Mouse (Mus musculus) intestine, embryonic 16.5 days (tissue): ENCODE measurements around the gene Ralgps1. TPM values are rescaled to one million over a fixed set of nuclear protein-coding genes. Genes with fewer than 3 reads are reported as not detected.

Experiments
- ATAC-seq: fragments of 200-750 bp; cut with Nextera tagmentation; 2 replicates; pipeline ENCODE4 v1.8.0; 2017; ENCODE audit warnings: moderate TSS enrichment, moderate library complexity
- H3K27ac ChIP-seq: fragments of 300-500 bp; sonication (generic); 2 replicates; pipeline ENCODE4 v1.5.1; 2014; ENCODE audit warnings: mild to moderate bottlenecking, low read length
- H3K27me3 ChIP-seq: fragments of 300-500 bp; sonication (generic); replicated peaks from 2 replicates; pipeline ENCODE4 v1.6.1; 2014; ENCODE audit warnings: low read length, control low read depth, mixed read lengths; ENCODE audit not compliant: control insufficient read depth, insufficient read depth
- H3K36me3 ChIP-seq: fragments of 300-500 bp; sonication (generic); 2 replicates; pipeline ENCODE4 v1.6.1; 2014; ENCODE audit warnings: low read length, control low read depth; ENCODE audit not compliant: control insufficient read depth, insufficient read depth
- H3K4me1 ChIP-seq: fragments of 300-500 bp; sonication (generic); 2 replicates; pipeline ENCODE4 v1.6.1; 2014; ENCODE audit warnings: low read length, control low read depth, mixed read lengths; ENCODE audit not compliant: control insufficient read depth, insufficient read depth
- H3K4me2 ChIP-seq: fragments of 300-500 bp; sonication (generic); 2 replicates; pipeline ENCODE4 v1.6.1; 2014; ENCODE audit warnings: low read depth, low read length, control low read depth
- H3K4me3 ChIP-seq: fragments of 300-500 bp; sonication (generic); 2 replicates; pipeline ENCODE4 v1.5.1; 2014; ENCODE audit warnings: mild to moderate bottlenecking, low read length
- H3K9ac ChIP-seq: fragments of 300-500 bp; sonication (generic); 2 replicates; pipeline ENCODE4 v1.6.1; 2014; ENCODE audit warnings: low read depth, low read length
- H3K9me3 ChIP-seq: fragments of 300-500 bp; sonication (generic); 2 replicates; pipeline ENCODE4 v1.6.1; 2016; ENCODE audit warnings: low read length, control low read depth; ENCODE audit not compliant: control insufficient read depth
- WGBS: fragments of 180-500 bp; shearing (Covaris S2); extraction: QIAGEN DNeasy Blood & Tissue Kit; methylation state at CpG from one replicate; pipeline ENCODE4 v1.1.7; 2014; 5-methylcytosine and 5-hydroxymethylcytosine counted together
- polyA plus RNA-seq: library from polyadenylated mRNA; unstranded; fragments of >200 nt; fragmentation: Nextera tagmentation; extraction: Ambion mirVana; gene quantifications from 2 replicates; pipeline ENCODE4 v1.2.1, GENCODE M21; 2015

Ralgps1 gene
- polyA plus RNA-seq, 1 experiment from 2014 or later: 6.3 TPM

DNA sequence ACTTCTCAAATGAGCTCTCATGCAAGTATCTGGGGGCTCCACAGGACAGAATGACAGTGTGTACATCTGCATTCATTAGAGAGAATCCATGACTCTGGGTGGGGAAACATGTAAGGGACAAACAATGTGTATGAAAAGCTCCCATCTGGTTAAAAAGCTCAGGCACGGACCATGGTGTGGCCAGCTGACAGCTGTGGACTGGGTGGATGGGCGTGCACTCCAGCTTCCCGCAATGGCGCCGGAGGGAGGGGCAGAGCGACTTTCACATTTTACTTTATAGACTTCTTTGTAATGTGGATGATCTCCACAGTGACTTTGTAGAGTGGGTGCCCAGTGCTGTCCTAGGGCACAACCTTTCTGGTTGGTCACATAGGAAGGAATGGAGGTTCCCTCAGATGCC is 118.5 kb downstream of the Ralgps1 start:
- H3K9ac ChIP-seq: no peak overlapping the region

DNA sequence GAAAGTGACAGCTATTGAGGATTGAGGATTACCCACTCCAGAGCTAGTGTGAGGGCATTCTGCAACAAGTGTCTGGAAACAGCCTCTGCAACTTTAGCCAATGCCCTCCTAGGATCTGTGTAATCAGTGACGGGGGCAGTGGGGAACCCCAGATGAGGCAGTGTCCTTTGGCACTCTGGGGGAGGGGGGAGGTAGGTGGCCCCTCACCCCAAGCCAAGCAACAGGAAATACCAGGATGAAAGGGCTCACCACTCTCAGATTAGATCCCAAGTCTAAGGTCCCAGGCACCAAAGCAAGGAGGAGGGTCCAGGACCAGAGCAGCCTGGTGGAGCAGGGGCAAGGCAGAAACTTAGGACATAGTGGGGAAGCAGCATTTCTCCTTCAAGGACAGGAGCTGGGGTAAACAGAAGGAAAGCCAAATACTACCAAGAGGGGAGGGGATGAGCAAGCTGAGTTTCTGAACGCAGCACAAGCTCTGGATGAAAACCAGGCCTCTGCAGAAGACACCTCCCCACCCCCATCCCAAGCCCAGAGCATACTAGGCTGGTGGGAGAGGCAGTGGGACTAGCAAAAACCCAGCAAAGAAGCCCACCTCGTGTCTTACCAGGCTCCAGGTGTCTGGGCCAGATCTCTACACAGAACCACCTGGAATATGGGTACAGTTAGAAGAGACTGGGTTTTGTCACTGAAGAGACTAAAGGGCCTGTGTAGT is 121.2 kb downstream of the Ralgps1 start:
- H3K4me3 ChIP-seq: no peak overlapping the region
- 33% methylated on average over 3 of the region's 3 CpGs for WGBS
- H3K4me2 ChIP-seq: no peak overlapping the region
- H3K9ac ChIP-seq: no peak overlapping the region
- peaks cover 13% of the 10 kb centered on the region for H3K4me1 ChIP-seq
- no peaks in the 10 kb centered on the region for H3K36me3 ChIP-seq
- H3K27me3 ChIP-seq: no peaks in the 10 kb centered on the region
- H3K9me3 ChIP-seq: no peaks in the 10 kb centered on the region
- peak; percentile 44; the same call in 1 of the 2 replicates for ATAC-seq
- H3K27ac ChIP-seq: 0 out of 2 replicates have a peak overlapping the region, but pooled peaks have one; percentile 14

More for the DNA sequence above, 118.5 kb downstream of the Ralgps1 start:
- Histone ChIP-seq H3K9me3 (no peaks in the 10 kb centered on the region), H3K4me3 (no peak overlapping the region), H3K4me2 (no peak overlapping the region), H3K27me3 (no peaks in the 10 kb centered on the region), H3K27ac (no peak overlapping the region), H3K36me3 (no peaks in the 10 kb centered on the region), H3K4me1 (peaks cover 13% of the 10 kb centered on the region)
- ATAC-seq: no peak
- WGBS: 75% methylated on average over 6 of the region's 6 CpGs

DNA sequence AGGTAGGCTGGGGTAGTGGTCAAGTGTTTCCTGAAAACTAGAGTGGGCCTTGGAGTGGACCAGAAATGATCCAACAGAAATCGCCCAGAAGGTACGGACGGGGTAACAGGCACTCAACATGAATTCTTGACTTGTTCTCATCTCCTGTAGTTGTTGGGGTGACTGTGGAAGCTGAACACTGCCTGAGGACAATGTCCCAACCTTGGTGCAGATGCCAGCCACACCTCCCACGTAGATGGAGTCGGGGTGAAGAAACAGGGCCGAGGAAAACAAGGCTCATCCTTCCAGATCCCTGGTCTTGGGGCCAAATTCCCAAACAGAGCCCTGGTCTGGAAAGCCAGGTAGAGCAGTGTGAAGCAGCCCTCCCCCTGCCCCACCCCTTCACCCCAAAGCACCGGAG is 122.7 kb downstream of the Ralgps1 start:
- no peak for ATAC-seq
- WGBS: 92% methylated on average over 7 of the region's 7 CpGs
- no peak overlapping the region for H3K9ac ChIP-seq
- H3K4me3 ChIP-seq: no peak overlapping the region
- H3K4me1 ChIP-seq: peaks cover 9% of the 10 kb centered on the region
- H3K27me3 ChIP-seq: no peaks in the 10 kb centered on the region
- H3K4me2 ChIP-seq: no peak overlapping the region
- no peaks in the 10 kb centered on the region for H3K9me3 ChIP-seq
- H3K27ac ChIP-seq: no peak overlapping the region
- no peaks in the 10 kb centered on the region for H3K36me3 ChIP-seq

DNA sequence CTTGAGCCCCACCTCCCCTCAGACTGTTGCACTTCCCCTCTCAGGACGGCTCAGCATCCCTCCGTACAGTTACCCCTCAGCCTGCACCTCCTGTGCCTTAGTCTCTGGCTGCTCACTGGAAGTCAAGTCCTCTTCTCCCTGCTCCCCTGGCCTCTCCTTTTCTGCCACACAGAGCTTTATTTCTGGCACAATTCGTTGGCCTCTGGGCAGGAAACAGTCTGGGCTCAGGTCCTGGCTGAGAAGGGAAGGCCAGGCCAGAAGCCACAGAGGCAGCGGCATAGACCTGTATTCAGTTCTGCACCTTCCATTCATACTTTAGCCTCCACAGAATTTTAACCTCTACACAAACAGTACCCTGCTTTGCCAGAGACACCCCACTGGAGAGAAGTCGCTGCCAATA is 124.4 kb downstream of the Ralgps1 start:
- no peaks in the 10 kb centered on the region for H3K27me3 ChIP-seq
- 0 out of 2 replicates have a peak, but pooled peaks cover 5% of the 10 kb centered on the region for H3K36me3 ChIP-seq
- no peak overlapping the region for H3K27ac ChIP-seq
- WGBS: 80% methylated on average over 5 of the region's 5 CpGs
- peaks cover 7% of the 10 kb centered on the region for H3K4me1 ChIP-seq
- ATAC-seq: no peak
- H3K4me2 ChIP-seq: no peak overlapping the region
- H3K9ac ChIP-seq: no peak overlapping the region
- H3K9me3 ChIP-seq: no peaks in the 10 kb centered on the region
- no peak overlapping the region for H3K4me3 ChIP-seq

DNA sequence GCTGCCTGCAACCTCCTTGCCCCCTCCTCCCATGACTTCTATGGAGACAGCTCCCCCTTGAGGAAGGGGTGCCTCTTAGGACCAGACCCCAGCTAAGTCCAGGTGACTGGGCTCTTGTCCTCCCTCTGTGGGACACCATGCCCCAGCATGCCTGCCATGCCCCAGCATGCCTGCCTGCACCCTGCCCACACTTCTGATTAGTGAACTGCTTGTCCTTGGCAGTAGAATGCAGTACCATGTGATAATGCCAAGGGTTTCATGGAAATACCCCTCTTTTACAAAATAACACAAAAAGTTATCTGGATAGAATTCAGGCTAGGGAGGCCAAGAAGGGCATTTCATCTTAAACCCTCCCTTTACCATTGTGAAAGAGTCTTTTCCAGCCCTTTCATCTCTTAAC is 125.9 kb downstream of the Ralgps1 start:
- H3K4me1 ChIP-seq: peaks cover 6% of the 10 kb centered on the region
- H3K4me2 ChIP-seq: no peak overlapping the region
- H3K4me3 ChIP-seq: no peak overlapping the region
- no peak for ATAC-seq
- H3K27me3 ChIP-seq: no peaks in the 10 kb centered on the region
- H3K27ac ChIP-seq: no peak overlapping the region
- H3K9me3 ChIP-seq: no peaks in the 10 kb centered on the region
- no peak overlapping the region for H3K9ac ChIP-seq
- H3K36me3 ChIP-seq: 0 out of 2 replicates have a peak, but pooled peaks cover 5% of the 10 kb centered on the region

DNA sequence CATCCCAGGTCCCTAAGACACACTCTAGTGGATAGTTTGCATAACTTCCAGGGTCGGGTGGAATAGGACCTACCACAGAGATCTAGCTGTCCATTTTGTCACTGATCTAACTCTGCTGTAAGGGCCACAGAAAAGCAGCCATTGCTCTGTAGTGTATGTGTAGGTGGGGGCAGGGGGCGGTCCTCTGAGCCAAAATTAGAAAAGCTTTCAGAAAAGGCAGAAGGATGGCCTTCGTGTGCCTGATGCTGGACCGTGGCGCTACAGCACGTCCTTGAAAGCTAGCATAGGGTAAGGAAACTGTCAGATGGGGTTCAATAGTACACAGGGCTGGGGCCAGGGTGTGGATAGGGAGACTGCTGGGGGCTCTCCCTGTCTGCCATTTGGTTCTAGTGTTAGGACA is 126.4 kb downstream of the Ralgps1 start:
- H3K36me3 ChIP-seq: 0 out of 2 replicates have a peak, but pooled peaks cover 5% of the 10 kb centered on the region
- no peaks in the 10 kb centered on the region for H3K27me3 ChIP-seq
- H3K4me2 ChIP-seq: no peak overlapping the region
- no peak overlapping the region for H3K27ac ChIP-seq
- H3K9ac ChIP-seq: no peak overlapping the region
- no peak overlapping the region for H3K4me3 ChIP-seq
- peaks cover 1% of the 10 kb centered on the region; the same call in 1 of the 2 replicates for H3K4me1 ChIP-seq
- no peak for ATAC-seq
- 83% methylated on average over 6 of the region's 6 CpGs for whole genome bisulfite sequencing
- no peaks in the 10 kb centered on the region for H3K9me3 ChIP-seq

DNA sequence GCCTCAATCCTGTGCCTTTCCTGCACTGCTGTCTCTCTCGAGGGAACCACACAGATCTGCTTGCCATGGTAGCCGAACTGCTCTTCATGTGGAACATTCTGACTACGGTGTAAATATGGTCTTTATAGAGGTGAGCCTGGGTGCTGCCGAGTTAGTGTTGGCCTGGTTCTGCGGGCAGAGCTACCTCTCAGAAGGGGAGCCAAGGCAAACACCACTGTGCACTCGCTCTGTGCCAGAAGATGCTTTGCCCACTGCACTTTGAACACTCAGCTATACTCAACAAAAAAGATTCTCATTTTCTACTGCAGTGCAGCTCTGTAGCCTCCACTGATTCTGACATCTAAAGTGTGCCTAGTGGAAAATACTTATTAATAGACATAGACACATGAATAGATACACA is 133.7 kb downstream of the Ralgps1 start:
- H3K9me3 ChIP-seq: no peaks in the 10 kb centered on the region
- H3K36me3 ChIP-seq: no peaks in the 10 kb centered on the region
- H3K4me1 ChIP-seq: no peaks in the 10 kb centered on the region
- H3K27me3 ChIP-seq: no peaks in the 10 kb centered on the region
- 82% methylated on average over 6 of the region's 6 CpGs for WGBS
- H3K27ac ChIP-seq: no peak overlapping the region
- no peak overlapping the region for H3K4me3 ChIP-seq
- H3K9ac ChIP-seq: no peak overlapping the region
- H3K4me2 ChIP-seq: no peak overlapping the region
- no peak for ATAC-seq

DNA sequence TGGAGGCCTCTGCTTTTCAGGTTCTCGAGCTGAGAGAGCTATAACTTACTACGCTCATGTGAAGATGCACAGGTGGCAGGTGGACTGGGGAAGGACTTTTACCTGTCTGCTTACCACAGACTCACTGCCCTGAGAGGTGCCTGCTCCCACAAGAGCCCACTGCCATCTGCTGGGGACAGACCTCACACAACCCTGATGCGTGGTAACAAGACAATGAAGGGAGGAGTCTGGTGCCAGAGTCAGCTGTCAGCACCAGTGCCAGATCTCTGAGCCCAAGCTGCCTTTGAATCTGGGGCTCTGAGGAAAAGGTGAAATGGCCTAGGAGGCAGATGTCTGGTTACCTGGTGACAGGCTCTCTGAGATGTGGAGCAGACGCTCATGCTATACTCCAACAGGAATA is 136.4 kb downstream of the Ralgps1 start:
- Histone ChIP-seq H3K4me2 (no peak overlapping the region), H3K36me3 (no peaks in the 10 kb centered on the region), H3K27me3 (no peaks in the 10 kb centered on the region), H3K9ac (no peak overlapping the region), H3K27ac (no peak overlapping the region), H3K4me3 (no peak overlapping the region), H3K4me1 (no peaks in the 10 kb centered on the region), H3K9me3 (no peaks in the 10 kb centered on the region)
- ATAC-seq: no peak
- WGBS: 82% methylated on average over 4 of the region's 4 CpGs

DNA sequence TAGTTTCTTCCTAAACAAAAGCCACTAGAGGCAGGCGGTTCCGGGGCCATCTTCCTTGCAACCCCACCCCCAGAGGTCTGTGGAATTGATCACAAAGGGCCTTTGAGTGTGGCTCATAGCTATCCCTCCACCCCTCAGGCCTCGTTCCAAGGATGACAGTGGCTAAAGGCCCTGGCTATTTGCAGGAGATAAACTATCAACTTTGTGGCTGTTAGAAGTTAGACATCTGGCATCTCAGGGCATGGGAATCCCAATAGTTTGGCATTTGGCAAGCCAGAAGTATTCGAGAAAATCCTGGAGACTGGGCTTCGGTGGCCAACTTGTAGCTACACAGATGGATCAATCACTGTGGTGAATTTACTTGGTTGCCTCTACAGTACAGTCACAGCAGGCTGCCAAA is 137.4 kb downstream of the Ralgps1 start:
- Histone ChIP-seq H3K9me3 (no peaks in the 10 kb centered on the region), H3K27me3 (no peaks in the 10 kb centered on the region), H3K9ac (no peak overlapping the region), H3K4me3 (no peak overlapping the region), H3K27ac (no peak overlapping the region), H3K4me1 (no peaks in the 10 kb centered on the region), H3K36me3 (no peaks in the 10 kb centered on the region), H3K4me2 (no peak overlapping the region)
- 66% methylated on average over 5 of the region's 5 CpGs for WGBS
- no peak for ATAC-seq
